Mouse (Mus musculus) right cerebral cortex, postnatal 4 days (tissue): ENCODE data around the gene Cdk11b.
A peak's percentile ranks its signal among the peaks of the same experiment; 100 is the strongest.
"Not testable (repeated sequence)": the region's sequence is repeated elsewhere in the genome, so short reads cannot be mapped to it uniquely, and the experiment has no call there.

ENCODE experiments used
- DNase-seq: peaks from one replicate; pipeline ENCODE4 v3.0.0-alpha.2; 2022

The Cdk11b gene

DNA sequence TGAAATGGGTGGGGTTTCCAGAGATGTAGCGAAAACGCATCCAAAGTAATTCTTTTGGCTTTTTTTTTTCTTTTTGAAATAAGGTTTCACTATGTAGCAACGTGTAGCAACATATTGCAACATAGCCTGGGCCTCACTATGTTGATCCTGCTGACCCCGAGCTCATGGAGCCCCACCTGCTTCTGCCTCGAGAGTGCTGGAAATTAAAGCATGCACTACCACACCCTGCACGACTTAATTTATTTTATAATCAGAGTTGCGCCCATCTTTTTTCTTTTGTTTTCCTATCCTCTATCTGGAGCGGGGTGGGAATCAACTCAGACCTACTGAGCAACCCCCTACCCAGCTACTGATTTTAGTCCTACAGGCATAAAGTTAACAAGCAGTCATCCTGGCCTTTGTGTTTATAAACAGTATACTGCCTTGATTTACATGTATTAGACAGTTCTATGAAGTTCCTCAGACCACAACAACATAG is 45.0 kb downstream of the Cdk11b start:
- no peak for DNase-seq

DNA sequence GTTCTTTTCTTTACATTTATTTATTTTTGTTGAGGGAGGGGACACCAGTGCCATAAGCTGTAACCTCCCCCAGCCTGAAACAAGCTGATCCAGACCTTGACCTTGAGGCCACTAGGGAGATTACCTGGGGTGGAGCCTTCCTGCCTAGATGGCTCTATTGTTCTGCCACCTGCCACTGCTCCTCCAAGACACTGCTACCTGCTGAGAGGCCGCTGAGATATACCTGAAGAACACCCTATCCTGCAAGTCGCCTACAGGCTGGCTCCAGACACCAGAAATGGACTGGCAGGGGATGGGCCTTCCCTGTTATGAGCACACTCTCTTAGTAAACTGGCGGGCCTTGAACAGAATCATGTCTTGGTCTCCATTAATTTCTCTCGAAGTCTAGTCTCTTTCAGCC is 45.6 kb downstream of the Cdk11b start:
- DNase-seq, result not testable (repeated sequence)

DNA sequence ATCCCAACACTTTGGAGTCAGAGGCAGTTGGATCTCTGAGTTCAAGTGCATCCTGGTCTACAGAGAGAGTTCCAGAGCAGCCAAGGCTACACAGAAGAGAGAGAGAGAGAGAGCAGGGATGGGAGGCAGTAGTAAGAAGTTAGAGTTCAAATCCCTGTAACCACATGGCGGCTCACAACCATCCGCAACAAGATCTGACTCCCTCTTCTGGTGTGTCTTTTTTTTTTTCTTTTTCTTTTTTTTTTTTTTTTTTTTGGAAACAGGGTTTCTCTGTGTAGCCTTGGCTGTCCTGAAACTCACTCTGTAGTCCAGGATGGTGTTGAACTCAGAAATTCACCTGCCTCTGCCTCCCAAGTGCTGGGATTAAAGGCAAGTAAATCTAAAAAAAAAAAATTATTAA is 47.4 kb downstream of the Cdk11b start:
- DNase-seq, result no peak

DNA sequence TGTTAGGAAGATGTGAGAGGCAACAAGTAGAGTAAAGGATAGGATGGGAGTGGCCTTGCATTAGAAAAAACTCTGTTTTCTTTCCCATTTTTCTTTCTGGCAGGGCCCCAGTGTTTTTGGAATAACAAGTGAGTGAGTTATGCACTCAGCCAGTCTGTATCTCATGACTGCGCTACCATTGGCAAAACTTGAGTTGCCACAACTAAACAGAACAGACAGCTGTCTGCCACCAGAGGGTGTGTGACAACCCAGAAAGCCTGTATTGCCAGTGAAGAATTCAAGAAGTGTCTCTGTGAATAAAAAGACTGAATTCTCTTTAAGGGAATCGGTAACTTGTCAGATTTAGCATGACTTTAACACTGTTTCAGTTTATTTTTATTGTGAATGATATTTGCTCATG is 51.3 kb downstream of the Cdk11b start:
- DNase-seq, result no peak

DNA sequence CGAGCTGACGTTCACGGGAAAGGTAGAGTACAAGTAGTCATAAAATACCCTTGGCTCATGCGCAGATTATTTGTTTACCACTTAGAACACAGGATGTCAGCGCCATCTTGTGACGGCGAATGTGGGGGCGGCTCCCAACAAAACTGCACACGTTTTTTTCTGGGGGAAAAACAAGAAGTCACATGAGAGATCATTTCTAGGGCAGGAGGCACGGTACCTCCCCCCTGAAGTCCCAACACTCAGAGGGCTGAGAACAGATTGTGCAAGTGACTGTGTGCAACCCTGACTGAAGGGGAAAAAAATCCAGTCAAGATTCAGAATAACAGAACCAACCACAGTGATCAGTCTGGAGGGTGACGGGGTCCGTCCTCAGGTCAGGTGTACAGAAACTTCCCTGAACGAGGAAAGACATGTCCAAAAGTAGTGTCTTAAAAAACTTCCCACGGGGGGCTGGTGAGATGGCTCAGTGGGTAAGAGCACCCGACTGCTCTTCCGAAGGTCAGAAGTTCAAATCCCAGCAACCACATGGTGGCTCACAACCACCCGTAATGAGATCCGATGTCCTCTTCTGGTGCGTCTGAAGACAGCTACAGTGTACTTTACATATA is 59.1 kb downstream of the Cdk11b start:
- DNase-seq, result not testable (repeated sequence)

DNA sequence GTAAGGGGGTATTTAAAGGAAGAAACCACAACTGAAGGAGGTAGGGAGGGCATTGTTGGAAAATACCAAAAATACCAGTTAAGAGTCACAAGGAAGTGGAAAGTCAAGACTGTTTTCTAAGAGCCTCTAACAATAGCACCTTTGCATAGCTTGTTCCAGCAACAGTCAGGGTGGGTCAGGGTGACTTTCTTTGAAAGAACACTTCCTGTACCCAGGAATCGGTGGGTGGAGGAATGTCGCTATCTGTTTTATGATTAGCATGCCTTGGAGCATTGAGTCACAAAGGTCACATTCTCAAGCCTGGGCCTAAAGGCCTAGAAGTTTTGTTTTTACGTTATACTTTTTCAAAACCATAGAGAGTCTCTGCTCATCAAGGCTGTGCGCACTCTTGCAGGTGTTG is 63.1 kb downstream of the Cdk11b start:
- DNase-seq, result not testable (repeated sequence)

DNA sequence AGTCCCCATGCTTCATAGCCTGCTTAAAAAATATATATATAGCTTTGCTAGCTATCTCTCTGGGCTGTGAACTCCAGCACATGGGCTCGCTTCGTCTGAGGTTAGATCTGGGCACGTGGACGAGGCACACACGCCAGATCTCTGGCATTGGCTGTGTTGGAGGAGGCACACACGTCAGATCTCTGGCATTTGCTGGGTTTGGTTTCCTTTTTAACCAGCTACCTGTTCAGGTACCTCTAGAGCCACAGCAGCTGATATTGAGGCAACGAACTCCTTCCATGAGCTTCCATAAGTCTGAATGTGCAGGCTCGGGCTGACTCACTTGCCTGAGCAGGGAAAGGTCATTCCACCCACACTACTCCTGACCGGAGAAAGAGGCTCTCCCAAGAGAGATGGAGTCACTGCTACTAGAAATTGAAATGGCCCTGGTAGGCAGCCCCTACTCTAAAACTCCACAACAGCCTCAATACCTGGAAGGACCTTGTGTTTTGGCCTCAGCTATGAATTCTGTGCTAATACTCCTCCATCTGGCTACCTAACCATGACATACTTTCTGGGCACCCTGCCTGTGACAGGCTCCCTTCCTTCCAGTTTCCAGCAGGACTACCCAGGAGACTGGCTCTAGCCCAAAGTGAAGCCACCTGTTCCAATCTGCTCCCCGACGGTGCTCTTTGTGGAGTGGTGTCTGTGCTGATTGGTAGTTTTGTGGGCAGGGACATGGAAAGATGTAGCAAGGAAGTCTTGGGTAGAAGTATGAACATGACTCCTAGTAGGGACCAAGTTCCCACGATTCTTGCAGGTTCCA is 66.1 kb downstream of the Cdk11b start:
- no peak for DNase-seq

DNA sequence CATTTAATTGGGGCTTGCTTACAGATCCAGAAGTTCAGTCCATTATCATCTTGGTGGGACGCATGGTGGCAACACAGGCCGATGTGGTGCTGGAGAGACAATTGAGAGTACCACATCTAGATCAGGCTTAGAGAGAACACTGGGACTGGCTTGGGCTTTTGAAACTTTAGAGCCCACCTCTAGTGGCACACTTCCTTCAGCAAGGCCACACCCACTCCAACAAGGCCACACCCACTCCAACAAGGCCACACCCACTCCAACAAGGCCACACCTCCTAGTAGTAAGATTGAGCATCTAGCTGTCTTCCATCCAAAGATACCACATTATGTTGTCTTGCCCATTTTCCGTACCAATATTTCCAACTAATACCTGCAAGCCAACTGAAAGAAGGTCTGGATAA is 67.8 kb downstream of the Cdk11b start:
- DNase-seq, result no peak

DNA sequence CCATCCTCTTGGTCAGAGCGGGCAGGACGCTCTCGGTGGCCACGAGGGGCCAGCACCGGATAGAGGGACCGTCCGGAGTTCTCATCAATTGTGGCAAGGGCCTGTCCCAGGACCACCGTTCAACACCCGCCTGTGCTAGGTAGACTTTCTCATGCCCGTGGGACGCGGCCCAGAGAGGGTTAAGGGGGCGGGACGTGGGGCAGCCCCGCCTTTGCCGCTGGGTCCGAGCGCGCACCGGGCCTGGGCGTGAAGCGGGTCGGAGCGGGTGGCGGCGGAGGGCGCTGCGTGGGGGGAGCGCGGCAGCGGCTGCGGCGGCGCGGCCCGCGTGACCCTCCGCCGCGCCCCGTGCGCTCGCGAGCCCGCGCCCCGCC is 69.4 kb downstream of the Cdk11b start, which contains the start of gene Fndc10:
Fndc10 (plus strand) TSS at position 232 of the 371 bp plus-strand sequence.
- DNase-seq, result peak; percentile 77

DNA sequence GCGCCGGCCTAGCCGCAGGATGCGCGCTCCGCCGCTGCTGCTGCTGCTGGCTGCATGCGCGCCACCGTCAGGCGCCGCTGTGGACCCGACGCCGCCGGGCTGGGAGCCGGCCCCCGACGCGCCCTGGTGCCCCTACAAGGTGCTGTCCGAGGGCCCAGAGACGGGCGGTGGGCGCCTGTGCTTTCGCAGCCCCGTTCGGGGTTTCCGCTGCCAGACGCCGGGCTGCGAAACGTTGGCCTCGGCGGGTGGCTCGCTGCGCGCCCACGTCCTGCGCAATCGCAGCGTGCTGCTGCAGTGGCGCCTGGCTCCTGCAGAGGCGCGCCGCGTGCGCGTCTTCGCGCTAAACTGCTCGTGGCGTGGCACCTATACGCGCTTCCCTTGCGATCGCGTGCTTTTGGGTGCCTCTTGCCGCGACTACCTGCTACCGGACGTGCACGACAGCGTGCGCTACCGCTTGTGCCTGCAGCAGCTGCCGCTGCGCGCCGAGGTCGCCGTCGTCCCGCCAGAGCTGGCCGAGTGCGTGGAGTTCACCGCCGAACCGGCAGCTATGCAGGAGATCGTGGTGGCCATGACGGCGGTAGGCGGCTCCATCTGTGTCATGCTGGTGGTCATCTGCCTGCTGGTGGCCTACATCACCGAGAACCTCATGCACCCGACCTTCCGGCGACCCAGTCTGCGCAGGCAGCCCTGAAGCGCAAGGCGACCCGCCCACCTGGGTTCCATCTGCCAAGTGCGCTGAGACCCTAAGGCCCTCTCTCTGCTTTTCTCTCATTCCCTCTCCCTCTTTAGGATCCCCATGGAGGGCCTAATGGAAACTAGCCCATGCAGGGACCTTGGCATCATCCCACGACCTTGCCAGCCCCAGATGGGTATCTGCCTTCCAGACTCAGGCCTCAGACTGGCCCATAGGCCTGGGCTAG is 70.1 kb downstream of the Cdk11b start:
- peak; percentile 77 for DNase-seq

DNA sequence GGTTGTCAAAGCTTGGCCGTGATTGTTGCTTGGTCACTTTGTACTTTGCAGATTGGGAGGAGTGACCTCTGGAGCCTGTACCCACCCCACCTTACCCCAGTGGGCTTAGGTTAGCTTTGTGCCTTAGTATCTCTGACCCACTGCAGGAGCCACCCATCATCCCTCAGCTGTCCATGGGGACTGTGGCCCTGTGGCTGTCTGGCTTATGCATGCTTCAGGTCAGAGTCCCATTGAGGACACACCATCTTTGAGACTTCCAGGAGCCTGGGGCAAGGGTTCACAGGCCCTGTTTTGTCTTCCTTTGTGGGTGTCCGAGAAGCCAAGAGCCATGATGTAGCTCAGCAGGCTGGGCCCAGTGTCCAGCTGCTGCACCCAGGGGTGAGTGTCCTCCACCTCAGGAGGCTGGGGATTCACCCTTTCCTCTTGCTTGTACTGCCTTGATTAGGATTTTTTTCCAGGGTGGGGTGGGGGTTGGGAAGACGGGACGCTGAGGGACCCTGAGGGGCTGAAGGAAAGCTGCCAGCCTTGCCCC is 70.9 kb downstream of the Cdk11b start:
- DNase-seq, result no peak

DNA sequence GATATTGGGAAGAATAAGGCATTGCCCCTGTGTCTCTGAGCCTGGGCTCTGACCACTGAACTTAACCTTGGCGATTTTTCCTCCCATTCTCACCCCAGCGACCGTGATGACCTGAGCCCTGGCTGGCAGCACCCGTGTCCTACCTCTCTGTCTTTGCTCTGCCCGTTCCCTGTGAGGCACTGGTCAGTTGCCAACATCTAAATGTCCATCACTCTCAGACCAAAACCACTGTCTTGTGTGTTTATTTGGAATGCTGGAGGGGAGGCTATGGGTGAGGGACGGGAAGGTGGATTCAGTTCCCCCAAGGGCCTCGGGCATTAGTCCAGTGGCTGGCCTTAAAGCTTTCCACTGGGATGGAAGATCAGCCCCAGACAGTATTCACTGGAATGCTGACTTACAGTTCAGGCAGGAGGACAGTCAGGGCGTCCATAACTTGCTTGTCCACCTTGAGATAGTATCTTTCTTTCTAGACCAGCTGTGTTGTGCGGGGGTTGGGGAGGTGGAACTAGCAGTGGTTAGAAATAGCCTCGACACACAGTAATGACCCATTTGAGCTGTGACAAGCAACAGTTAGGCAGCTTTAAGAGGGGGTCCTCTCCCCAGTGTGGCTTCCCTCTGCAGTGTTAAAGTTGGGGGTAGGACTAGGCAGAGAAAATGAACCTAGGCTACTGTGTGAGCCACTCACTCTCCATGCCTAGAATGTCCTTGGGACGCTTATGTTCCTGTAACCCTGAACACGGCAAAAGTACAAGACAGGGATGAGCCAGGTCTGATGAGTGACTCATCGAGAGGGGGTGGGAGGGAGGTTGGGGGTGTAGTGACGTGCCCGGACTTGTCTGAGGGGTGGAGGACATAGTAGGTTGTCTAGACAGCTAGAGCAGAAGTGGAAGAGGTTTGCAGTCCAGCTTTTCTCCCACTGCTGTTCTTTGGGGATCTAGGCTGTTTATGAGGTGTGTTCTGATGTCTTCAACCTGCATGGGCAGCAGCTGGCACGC is 71.9 kb downstream of the Cdk11b start:
- DNase-seq, result no peak
